Mouse (Mus musculus) adrenal gland, postnatal 14 days (tissue): ENCODE measurements around the gene Il2rg. TPM values are rescaled to one million over a fixed set of nuclear protein-coding genes. Genes with fewer than 3 reads are reported as not detected.
A peak's percentile ranks its signal among the peaks of the same experiment; 100 is the strongest.

ENCODE experiments used
- DNase-seq: peaks from one replicate; pipeline ENCODE4 v3.0.0; 2021; ENCODE audit warnings: mixed read lengths
- long read RNA-seq, 2 experiments: library from polyadenylated mRNA; stranded (forward); transcript quantifications; one replicate each; pipeline ENCODE4 v2.0.0; 2021
- total RNA-seq: library from RNA; stranded (reverse); gene quantifications from 2 replicates; pipeline ENCODE4 v1.2.3, GENCODE M21; 2021

The Il2rg gene
- 11.7 and 37.9 TPM in 2 replicates for total RNA-seq
- long read RNA-seq, experiment 1, transcript Il2rg-201 (8 exons, 1,670 nt) = major isoform, 6 of 6 reads
- long read RNA-seq, experiment 1, partial matches to known transcripts = 0 of 6 reads
- long read RNA-seq, experiment 1, other reads (novel, unspliced or antisense) = 0 of 6 reads
- long read RNA-seq, experiment 2, transcript Il2rg-201 (8 exons, 1,670 nt) = major isoform, 7 of 8 reads
- long read RNA-seq, experiment 2, partial matches to known transcripts = 0 of 8 reads
- long read RNA-seq, experiment 2, other reads (novel, unspliced or antisense) = 1 of 8 reads

- DNase-seq = peak; percentile 7
Observed at GRCm38 (mm10) chrX:101268025-101268754, at the start of gene Il2rg. TSS of gene Il2rg (minus strand) at chrX:101268255.

GRCm38 (mm10) chrX:101313625-101314359, 45.7 kb upstream of the Il2rg start:
- no peak for DNase-seq

GRCm38 (mm10) chrX:101309299-101309698, 41.2 kb upstream of the Il2rg start:
- DNase-seq = no peak

GRCm38 (mm10) chrX:101304646-101305045, 36.6 kb upstream of the Il2rg start:
- DNase-seq = no peak

GRCm38 (mm10) chrX:101301654-101302053, 33.6 kb upstream of the Il2rg start:
- DNase-seq = no peak

GRCm38 (mm10) chrX:101300427-101301030, 32.5 kb upstream of the Il2rg start:
- peak; percentile 45 for DNase-seq

- DNase-seq = peak; percentile 11
Observed at GRCm38 (mm10) chrX:101299473-101300426, 31.7 kb upstream of the Il2rg start.

- peak; percentile 55 for DNase-seq
Observed at GRCm38 (mm10) chrX:101299055-101299454, 31.0 kb upstream of the Il2rg start, which contains the start of gene Nlgn3. TSS of gene Nlgn3 (plus strand) at chrX:101299168.

- DNase-seq = no peak
Observed at GRCm38 (mm10) chrX:101290111-101290510, 22.1 kb upstream of the Il2rg start.

- DNase-seq = no peak
Observed at GRCm38 (mm10) chrX:101289037-101289436, 21.0 kb upstream of the Il2rg start.

GRCm38 (mm10) chrX:101288432-101288831, 20.4 kb upstream of the Il2rg start:
- no peak for DNase-seq

GRCm38 (mm10) chrX:101287543-101287942, 19.5 kb upstream of the Il2rg start:
- no peak for DNase-seq

- no peak for DNase-seq
Observed at GRCm38 (mm10) chrX:101285953-101286670, 18.1 kb upstream of the Il2rg start.

- peak; percentile 73 for DNase-seq
Observed at GRCm38 (mm10) chrX:101285534-101285933, 17.5 kb upstream of the Il2rg start.

GRCm38 (mm10) chrX:101282813-101283212, 14.8 kb upstream of the Il2rg start:
- DNase-seq = no peak

GRCm38 (mm10) chrX:101273875-101274738, 6.1 kb upstream of the Il2rg start, which contains the start of gene Med12:
TSS of gene Med12 (plus strand) at chrX:101274030.
- DNase-seq = peak; percentile 95

GRCm38 (mm10) chrX:101273410-101273809, 5.4 kb upstream of the Il2rg start:
- DNase-seq = no peak

- no peak for DNase-seq
Observed at GRCm38 (mm10) chrX:101268755-101269124, 685 bp upstream of the Il2rg start, which contains the start of gene Gm20489. TSS of gene Gm20489 (minus strand) at chrX:101269023.

- no peak for DNase-seq
Observed at GRCm38 (mm10) chrX:101266631-101267030, 1.4 kb downstream of the Il2rg start.
